Mouse (Mus musculus): ENCODE results near the gene Ebp. TPM values are rescaled to one million over a fixed set of nuclear protein-coding genes. Genes with fewer than 3 reads are reported as not detected.

Ebp gene
- polyA plus RNA-seq, 1 experiment from 2014 or later, result 23.3 TPM

DNA sequence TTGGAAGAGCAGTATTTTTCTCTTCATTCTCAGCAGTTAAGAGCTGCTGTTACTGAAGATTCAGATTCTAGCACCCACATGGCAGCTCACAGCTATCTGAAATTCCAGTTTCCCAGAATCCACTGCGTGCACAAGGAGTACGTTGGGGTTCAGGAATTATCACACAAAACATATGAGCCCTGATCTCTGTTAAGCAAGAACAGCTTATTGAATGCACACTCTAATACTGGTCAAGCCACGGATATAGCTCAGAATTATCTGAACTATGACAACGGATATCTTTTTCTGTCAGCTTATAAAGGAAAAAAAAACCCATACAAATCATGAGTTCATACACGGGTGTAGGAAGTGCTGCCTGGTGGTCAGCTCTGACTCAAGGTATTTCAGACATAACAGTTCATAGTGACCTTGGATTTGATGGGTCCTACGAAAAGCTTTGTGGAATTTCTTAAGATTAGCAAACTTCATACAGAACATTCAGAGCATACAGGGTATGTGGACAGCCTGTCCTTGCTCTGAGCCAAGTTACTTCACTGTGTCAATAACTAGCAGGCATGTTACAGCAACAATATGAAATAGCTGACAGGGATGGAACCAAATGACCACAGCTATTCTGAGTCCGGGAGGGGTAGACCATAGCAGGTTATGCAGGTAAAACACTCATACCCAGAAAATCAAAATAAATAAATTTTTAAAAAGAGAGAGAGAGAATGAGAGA, 18.3 kb upstream of the Ebp start:
- no peak for ATAC-seq (ENCODE audit: insufficient number of reproducible peaks, insufficient read depth, low FRiP score, low TSS enrichment, low read depth)
- 82% methylated on average over 7 of the region's 7 CpGs for WGBS
- Histone ChIP-seq H3K27ac (no peak overlapping the region), H3K9me3 (no peaks in the 10 kb centered on the region), H3K36me3 (no peaks in the 10 kb centered on the region), H3K4me2 (no peak overlapping the region), H3K4me1 (replicated peaks) (no peaks in the 10 kb centered on the region), H3K9ac (replicated peaks) (no peak overlapping the region), H3K27me3 (no peaks in the 10 kb centered on the region), H3K4me3 (replicated peaks) (no peak overlapping the region)

GRCm38 (mm10) chrX:8209720-8210119, 16.4 kb upstream of the Ebp start:
- Histone ChIP-seq H3K27me3 (no peaks in the 10 kb centered on the region), H3K36me3 (no peaks in the 10 kb centered on the region), H3K9ac (replicated peaks) (no peak overlapping the region), H3K4me2 (no peak overlapping the region), H3K4me3 (replicated peaks) (no peak overlapping the region), H3K4me1 (replicated peaks) (no peaks in the 10 kb centered on the region), H3K9me3 (no peaks in the 10 kb centered on the region), H3K27ac (no peak overlapping the region)
- 79% methylated on average over 2 of the region's 2 CpGs for WGBS
- no peak for ATAC-seq (ENCODE audit: insufficient number of reproducible peaks, insufficient read depth, low FRiP score, low TSS enrichment, low read depth)

DNA sequence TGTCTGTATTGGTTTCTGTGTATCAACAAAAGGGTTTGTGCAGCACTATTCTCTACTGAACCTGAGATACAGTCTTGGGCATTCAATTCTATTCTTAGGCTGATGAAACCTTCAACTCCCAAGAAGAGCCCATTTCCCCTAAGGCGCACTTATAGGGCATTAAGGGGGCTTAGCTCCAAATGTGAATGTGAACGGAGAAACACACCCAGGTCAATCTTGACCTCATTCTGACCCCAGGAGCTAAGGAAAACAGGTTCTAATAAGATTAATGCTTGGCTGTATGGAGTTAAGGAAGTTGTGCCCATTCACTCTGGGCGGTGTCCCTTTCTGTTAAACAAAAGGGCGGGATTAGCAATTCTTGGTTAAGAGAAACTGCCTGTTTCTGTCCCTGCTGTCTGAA, 13.9 kb upstream of the Ebp start:
- 38% methylated on average over 4 of the region's 4 CpGs for WGBS

GRCm38 (mm10) chrX:8206694-8207197, 13.4 kb upstream of the Ebp start:
- Histone ChIP-seq H3K9me3 (no peaks in the 10 kb centered on the region), H3K27ac (no peak overlapping the region), H3K9ac (replicated peaks) (no peak overlapping the region), H3K4me1 (replicated peaks) (no peaks in the 10 kb centered on the region), H3K4me2 (peak overlapping the region; percentile 56), H3K27me3 (no peaks in the 10 kb centered on the region), H3K36me3 (no peaks in the 10 kb centered on the region), H3K4me3 (replicated peaks) (peak overlapping the region; percentile 52)
- ATAC-seq (ENCODE audit: insufficient number of reproducible peaks, insufficient read depth, low FRiP score, low TSS enrichment, low read depth), result no peak
- 16% methylated on average over 11 of the region's 11 CpGs for WGBS

More for the DNA sequence above, 13.9 kb upstream of the Ebp start:
- no peak for ATAC-seq (ENCODE audit: insufficient number of reproducible peaks, insufficient read depth, low FRiP score, low TSS enrichment, low read depth)
- H3K27me3 ChIP-seq, result no peaks in the 10 kb centered on the region
- H3K9ac ChIP-seq (replicated peaks), result no peak overlapping the region
- no peak overlapping the region for H3K4me3 ChIP-seq (replicated peaks)
- no peaks in the 10 kb centered on the region for H3K4me1 ChIP-seq (replicated peaks)
- no peaks in the 10 kb centered on the region for H3K36me3 ChIP-seq
- no peak overlapping the region for H3K27ac ChIP-seq
- H3K9me3 ChIP-seq, result no peaks in the 10 kb centered on the region
- no peak overlapping the region for H3K4me2 ChIP-seq

- Histone ChIP-seq H3K9ac (replicated peaks) (peak within 1 kb of the TSS; percentile 63), H3K27ac (no peak within 1 kb of the TSS), H3K9me3 (no peaks in the 10 kb centered on the region), H3K27me3 (no peaks in the 10 kb centered on the region), H3K4me3 (replicated peaks) (peak within 1 kb of the TSS; percentile 52), H3K4me1 (replicated peaks) (no peaks in the 10 kb centered on the region), H3K4me2 (peak within 1 kb of the TSS; percentile 56), H3K36me3 (no peaks in the 10 kb centered on the region)
- ATAC-seq (ENCODE audit: insufficient number of reproducible peaks, insufficient read depth, low FRiP score, low TSS enrichment, low read depth), result peak; percentile 89; the same call in 1 of the 2 replicates
- 8% methylated on average over 46 of the region's 46 CpGs for WGBS
Measured at GRCm38 (mm10) chrX:8206015-8206693, 12.8 kb upstream of the Ebp start, which contains the start of gene Porcn. Gene Porcn (minus strand): TSS chrX:8206525.

GRCm38 (mm10) chrX:8205551-8205950, 12.2 kb upstream of the Ebp start:
- 39% methylated on average over 7 of the region's 7 CpGs for WGBS
- H3K9ac ChIP-seq (replicated peaks), result peak overlapping the region; percentile 27; the same call in 1 of the 2 replicates
- H3K27me3 ChIP-seq, result no peaks in the 10 kb centered on the region
- H3K4me3 ChIP-seq (replicated peaks), result peak overlapping the region; percentile 52
- H3K27ac ChIP-seq, result no peak overlapping the region
- H3K4me2 ChIP-seq, result peak overlapping the region; percentile 56
- H3K4me1 ChIP-seq (replicated peaks), result no peaks in the 10 kb centered on the region
- ATAC-seq (ENCODE audit: insufficient number of reproducible peaks, insufficient read depth, low FRiP score, low TSS enrichment, low read depth), result no peak
- no peaks in the 10 kb centered on the region for H3K9me3 ChIP-seq
- H3K36me3 ChIP-seq, result no peaks in the 10 kb centered on the region

- 79% methylated on average over 4 of the region's 4 CpGs for WGBS
- ATAC-seq (ENCODE audit: insufficient number of reproducible peaks, insufficient read depth, low FRiP score, low TSS enrichment, low read depth), result no peak
- Histone ChIP-seq H3K4me1 (replicated peaks) (no peaks in the 10 kb centered on the region), H3K9me3 (no peaks in the 10 kb centered on the region), H3K4me2 (no peak overlapping the region), H3K9ac (replicated peaks) (no peak overlapping the region), H3K27ac (no peak overlapping the region), H3K36me3 (0 out of 2 replicates have a peak, but pooled peaks cover 4% of the 10 kb centered on the region), H3K4me3 (replicated peaks) (no peak overlapping the region), H3K27me3 (no peaks in the 10 kb centered on the region)
Measured at GRCm38 (mm10) chrX:8205088-8205487, 11.8 kb upstream of the Ebp start.

GRCm38 (mm10) chrX:8204076-8204475, 10.8 kb upstream of the Ebp start:
- no peaks in the 10 kb centered on the region for H3K4me1 ChIP-seq (replicated peaks)
- H3K4me3 ChIP-seq (replicated peaks), result no peak overlapping the region
- H3K9ac ChIP-seq (replicated peaks), result no peak overlapping the region
- WGBS, result 82% methylated on average over 10 of the region's 10 CpGs
- peaks cover 7% of the 10 kb centered on the region; the same call in 1 of the 2 replicates for H3K36me3 ChIP-seq
- H3K27me3 ChIP-seq, result no peaks in the 10 kb centered on the region
- no peak overlapping the region for H3K27ac ChIP-seq
- H3K9me3 ChIP-seq, result no peaks in the 10 kb centered on the region
- no peak overlapping the region for H3K4me2 ChIP-seq
- no peak for ATAC-seq (ENCODE audit: insufficient number of reproducible peaks, insufficient read depth, low FRiP score, low TSS enrichment, low read depth)

- H3K27me3 ChIP-seq, result no peaks in the 10 kb centered on the region
- no peak overlapping the region for H3K4me2 ChIP-seq
- H3K9me3 ChIP-seq, result no peaks in the 10 kb centered on the region
- 89% methylated on average over 14 of the region's 14 CpGs for WGBS
- ATAC-seq (ENCODE audit: insufficient number of reproducible peaks, insufficient read depth, low FRiP score, low TSS enrichment, low read depth), result no peak
- no peak overlapping the region for H3K4me3 ChIP-seq (replicated peaks)
- no peak overlapping the region for H3K27ac ChIP-seq
- no peak overlapping the region for H3K9ac ChIP-seq (replicated peaks)
- H3K36me3 ChIP-seq, result peaks cover 11% of the 10 kb centered on the region; the same call in 1 of the 2 replicates
- H3K4me1 ChIP-seq (replicated peaks), result no peaks in the 10 kb centered on the region
Measured at GRCm38 (mm10) chrX:8203105-8203504, 9.8 kb upstream of the Ebp start.

GRCm38 (mm10) chrX:8192640-8193418, 483 bp downstream of the Ebp start:
- Histone ChIP-seq H3K27ac (peak overlapping the region; percentile 73), H3K4me3 (replicated peaks) (peak overlapping the region; percentile 49), H3K27me3 (no peaks in the 10 kb centered on the region), H3K4me2 (peak overlapping the region; percentile 58), H3K4me1 (replicated peaks) (no peaks in the 10 kb centered on the region), H3K36me3 (no peaks in the 10 kb centered on the region), H3K9ac (replicated peaks) (peak overlapping the region; percentile 51), H3K9me3 (0 out of 2 replicates have a peak, but pooled peaks cover 4% of the 10 kb centered on the region)
- ATAC-seq (ENCODE audit: insufficient number of reproducible peaks, insufficient read depth, low FRiP score, low TSS enrichment, low read depth), result peak; percentile 93
- 15% methylated on average over 38 of the region's 38 CpGs for WGBS

All from limb, embryonic 12.5 days (tissue).